Mouse (Mus musculus) megakaryocyte-erythroid progenitor cell, adult 5-6 weeks (primary cell): ENCODE results near the gene Gpr84. TPM values are rescaled to one million over a fixed set of nuclear protein-coding genes. Genes with fewer than 3 reads are reported as not detected.

Source experiments
- ATAC-seq: replicated peaks from 2 replicates; pipeline ENCODE4 v1.8.0; 2016; ENCODE audit warnings: mild to moderate bottlenecking, inconsistent platforms; ENCODE audit not compliant: severe bottlenecking, poor library complexity, low FRiP score, low TSS enrichment
- total RNA-seq, 2 experiments: library from RNA; stranded (forward) in 1 of 2; stranded (reverse) in 1 of 2; fragments of 200-1000, 215-1000 nt in 1 of 2; fragments of >200 nt in 1 of 2; fragmentation: Nextera tagmentation in 1 of 2; gene quantifications; 2 replicates each; pipeline ENCODE4 v1.2.3; 2014 to 2017

Gpr84 gene
- total RNA-seq, 2 experiments from 2014 or later, result 1.3 TPM; not detected in 1

DNA sequence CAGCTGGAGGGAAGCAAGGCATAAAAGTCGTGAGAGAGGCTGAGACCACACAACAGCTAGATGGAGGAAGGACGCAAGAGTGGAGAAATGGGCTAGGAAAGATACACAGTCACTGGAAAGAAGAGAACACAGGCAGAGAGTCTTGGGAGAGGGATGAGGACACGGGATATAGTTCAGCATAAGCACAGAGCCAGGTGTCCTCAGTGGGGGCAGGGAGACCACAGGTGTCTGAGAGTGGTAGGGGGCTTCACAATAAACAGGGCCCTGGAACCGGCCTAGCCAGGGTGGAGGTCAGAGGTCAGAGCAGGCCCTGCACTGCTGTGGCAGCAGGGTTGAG, 28.4 kb upstream of the Gpr84 start:
- ATAC-seq, result no peak

DNA sequence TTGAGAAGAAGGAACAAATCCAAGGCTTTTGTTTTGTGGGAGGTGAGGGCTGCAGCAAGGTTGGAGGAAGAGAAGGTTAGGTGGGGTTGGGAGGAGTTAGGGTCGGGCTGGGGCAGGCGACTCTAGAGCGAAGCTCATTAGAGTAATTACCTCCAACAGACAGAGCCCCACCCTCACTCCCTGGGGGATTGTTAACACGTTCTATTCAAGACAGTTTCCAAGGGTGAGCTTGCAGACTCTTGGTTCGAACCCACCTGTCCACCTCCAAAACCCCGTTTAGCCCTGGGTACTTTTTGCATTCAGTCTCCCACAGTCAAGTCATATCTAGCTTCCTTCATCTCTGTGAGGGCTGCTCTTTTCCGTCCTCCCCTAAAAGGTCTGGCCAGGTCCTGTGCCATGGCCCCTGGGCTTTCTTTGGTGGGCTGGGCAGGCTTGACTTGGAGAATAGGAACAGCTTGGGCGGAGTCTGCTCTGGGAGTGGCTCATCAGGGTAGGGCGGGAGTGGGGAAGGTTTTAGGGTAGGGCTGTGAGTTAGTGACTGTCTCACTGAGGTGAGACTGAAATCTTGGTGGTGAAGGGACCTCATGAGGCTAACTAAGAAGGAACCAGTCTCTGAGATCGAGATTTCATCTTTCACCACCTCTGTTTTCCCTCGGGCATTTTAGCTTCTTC, 26.7 kb upstream of the Gpr84 start:
- no peak for ATAC-seq

DNA sequence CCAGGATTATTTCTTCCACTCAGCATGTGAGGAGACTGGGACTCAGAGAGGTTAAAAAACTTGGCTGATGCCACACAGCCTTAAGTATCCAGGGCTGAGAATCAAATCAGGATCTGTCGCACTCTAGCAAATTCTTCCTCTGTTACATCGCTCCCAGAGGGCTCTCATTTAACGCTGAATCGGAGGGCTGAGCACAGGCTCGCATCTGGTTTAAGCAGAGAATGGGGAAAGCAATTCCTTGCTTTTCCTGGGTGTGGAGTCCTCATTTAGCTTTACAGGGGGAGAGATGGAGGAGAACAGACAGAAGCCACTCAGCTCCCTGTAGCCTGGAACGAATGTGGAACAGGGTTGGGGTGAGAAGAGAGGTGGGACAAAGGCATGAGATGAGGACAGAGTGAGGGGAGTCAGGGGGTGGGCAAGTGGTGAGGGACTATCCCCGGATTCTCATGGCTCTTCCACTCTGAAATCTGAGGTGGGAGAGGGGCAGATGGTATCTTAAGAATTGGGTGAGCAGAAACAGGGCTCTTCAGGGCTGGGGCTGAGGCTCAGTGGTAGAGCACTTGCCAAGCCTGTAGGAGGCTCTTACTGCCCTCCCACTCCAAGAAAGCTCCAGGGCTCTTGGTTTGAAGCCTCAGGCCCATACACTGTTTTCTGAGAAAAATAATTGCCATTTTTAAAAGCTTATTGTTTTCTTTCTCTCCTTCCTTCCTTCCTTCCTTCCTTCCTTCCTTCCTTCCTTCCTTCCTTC, 25.2 kb upstream of the Gpr84 start:
- ATAC-seq, result no peak

DNA sequence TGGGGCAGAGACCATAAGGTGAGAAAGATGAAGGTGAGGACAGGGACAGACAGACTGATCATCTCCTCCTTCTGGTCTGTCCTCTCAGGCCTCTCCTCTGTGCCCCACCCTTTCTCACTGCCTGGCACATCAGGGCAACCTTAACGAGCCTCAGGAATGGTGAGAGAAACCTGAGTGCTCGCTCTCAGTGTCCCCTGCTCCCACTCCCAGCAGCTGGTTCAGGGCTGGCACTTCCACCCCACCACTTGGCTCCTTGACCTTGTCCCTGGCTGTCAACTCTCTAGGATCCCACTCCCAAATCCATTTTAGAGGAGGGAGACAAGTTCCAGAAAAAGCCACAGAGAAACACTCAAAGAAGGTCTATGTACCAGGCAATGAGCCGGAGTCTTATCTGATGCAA, 24.6 kb upstream of the Gpr84 start:
- no peak for ATAC-seq

DNA sequence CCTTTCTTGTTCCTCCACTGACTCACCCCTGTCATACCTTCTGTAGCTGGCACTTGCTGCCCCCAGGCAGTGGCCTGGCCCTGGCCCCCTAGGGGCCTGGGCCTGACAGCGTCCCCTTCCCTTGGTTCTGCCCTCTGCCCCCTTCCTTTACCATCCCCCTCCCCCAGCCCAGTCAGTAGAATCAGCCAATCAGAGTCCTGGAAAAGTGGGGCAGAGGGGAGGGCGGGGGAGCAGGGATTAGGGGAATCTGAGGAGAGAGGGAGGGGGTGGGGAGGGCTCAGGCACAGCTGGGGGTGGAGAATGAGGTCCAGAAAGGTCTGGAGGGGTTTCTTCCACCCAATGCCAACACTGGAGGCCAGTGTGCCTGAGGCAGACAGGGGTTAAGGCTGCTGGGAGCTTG, 23.8 kb upstream of the Gpr84 start:
- no peak for ATAC-seq

DNA sequence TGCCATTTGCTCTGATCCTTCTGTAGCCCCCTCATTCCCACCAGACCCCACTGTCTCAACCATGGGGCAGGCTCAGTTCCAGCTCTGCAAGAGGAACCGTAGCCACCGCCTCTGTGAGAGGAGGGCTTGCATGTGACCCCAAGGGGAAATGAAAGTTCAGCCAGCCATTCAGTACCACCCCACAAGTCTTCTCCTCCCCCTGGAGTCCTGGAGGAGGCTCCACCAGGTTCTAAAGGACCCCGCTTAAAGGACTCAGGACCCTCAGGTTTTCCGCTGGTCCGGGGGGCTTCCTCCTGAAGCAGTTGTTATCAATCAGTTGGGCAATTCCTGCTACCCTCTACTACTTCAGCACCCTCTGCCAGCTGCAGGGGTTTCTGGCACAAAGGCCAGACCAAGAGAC, 23.3 kb upstream of the Gpr84 start:
- ATAC-seq, result no peak

DNA sequence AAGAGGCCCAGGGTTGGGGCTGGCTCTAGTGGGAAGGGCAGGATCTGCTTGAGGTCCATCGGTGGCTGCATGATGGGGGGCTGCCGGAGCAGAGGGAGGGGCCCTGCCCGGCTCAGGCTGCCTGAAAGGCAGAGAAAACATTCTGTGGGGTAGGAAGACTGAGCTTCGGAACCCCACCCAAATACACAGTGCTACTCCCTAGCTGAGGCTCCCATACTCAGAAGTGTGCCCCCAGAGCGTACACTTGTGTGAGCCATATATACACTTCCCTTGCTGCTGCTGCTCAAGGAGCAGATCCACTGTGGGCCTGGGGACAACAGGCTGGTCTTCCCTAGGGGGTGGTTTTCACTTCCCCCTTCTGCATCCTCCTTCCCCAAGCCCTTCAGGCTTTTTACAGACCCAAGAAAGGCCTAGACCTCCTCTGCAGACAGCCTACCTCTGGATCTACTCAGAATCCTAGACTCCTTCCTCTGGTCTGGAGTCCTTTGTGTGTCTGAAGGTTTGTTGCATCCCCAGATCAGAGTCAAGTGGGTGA, 22.7 kb upstream of the Gpr84 start:
- ATAC-seq, result no peak

DNA sequence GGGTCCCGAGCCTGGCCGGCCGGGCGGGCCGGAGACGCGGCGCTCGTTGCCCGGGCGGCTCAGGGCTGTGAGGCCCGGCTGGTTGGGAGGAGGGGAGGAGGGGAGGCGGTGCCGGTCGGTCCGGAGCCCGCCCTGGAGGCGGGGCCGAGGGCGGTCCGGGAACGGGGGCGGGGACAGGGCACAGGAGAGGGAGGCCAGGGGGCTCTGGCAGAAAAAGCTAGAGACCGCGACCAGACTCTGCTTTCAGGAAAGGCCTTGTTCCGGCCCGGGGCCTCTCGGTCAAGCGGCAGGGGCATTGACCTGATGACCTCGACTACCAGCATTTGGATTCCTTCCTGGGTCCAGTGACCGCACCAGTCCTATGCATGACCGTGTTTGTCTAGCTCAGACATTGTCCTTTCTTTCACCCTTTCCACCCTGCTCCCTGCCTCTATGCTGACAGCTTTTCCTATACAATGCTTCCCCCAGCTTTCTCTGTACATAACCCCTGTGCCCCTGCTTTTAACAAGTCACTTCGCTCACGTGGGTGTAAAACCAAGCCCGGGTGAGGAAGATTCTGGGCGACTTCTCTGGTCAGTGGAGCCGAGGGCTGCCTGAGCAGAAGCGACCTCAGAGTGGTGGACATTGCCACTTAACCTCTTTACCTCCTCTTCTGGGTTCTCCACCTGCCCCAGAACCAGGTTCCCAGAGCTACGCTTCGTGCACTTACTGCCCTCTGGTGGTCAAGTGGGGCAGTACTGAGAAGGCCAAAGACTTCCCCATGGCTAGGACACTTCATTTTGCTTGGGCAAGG, 13.2 kb upstream of the Gpr84 start:
- peak; percentile 88 for ATAC-seq

DNA sequence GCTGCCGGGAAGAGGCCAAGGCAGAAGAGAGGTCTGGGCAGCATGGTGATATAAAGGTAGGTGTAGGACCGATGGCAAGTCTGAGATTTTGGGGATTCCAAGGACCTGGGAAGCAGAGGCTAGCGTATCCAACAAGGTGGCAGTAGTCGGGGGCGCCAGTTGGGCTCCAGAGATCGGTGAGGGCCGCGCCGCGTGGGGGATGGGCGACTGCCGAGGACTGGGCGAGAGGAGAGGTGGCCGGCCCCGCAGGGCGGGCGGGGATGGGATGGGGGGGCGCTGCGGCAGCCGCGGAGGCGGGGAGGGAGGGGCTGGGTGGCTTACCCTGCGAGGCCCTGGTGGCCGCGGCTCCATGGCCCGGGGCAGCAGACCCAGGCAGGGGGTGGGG, 12.7 kb upstream of the Gpr84 start:
- ATAC-seq, result no peak

DNA sequence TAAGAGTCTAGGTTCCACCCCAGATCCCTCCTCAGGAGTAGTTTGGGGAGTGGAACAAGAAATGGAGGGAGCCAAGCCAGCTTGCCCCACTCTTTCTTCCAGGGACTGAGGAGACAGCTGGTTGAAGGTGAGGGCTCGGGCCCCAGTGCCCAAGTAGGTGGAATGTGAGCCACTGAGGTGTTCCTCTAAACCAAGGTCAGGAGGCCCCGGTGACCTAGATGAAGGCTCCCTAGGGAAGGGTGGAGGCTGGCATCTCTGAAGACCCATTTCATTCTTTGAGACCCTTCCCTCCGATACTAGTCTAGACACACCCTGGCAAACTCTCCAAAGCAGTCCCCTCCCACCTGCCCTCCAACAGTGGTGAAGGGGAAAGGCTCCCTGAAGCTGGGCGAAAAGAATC, 12.0 kb upstream of the Gpr84 start:
- no peak for ATAC-seq

DNA sequence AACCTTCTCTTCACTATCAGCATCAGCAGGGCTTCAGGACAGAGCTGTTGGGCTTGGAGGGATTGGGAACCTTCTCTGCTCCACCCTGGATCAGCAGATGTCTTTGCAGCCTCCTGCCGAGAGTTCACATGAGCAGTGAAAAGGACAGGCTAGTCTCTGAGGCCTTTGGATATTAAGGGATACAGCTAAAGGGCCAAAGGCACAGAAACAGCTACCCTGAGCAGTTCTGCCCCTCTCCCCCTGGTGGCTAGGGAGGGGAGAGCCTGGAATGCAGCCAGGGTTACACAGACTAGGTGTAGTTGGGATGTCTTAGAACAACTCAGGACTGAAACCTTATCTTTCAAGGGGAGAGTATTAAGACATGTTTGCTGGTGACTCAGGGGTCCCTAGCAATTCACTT, 10.7 kb upstream of the Gpr84 start:
- 0 out of 2 replicates have a peak, but pooled peaks have one; percentile 24 for ATAC-seq

DNA sequence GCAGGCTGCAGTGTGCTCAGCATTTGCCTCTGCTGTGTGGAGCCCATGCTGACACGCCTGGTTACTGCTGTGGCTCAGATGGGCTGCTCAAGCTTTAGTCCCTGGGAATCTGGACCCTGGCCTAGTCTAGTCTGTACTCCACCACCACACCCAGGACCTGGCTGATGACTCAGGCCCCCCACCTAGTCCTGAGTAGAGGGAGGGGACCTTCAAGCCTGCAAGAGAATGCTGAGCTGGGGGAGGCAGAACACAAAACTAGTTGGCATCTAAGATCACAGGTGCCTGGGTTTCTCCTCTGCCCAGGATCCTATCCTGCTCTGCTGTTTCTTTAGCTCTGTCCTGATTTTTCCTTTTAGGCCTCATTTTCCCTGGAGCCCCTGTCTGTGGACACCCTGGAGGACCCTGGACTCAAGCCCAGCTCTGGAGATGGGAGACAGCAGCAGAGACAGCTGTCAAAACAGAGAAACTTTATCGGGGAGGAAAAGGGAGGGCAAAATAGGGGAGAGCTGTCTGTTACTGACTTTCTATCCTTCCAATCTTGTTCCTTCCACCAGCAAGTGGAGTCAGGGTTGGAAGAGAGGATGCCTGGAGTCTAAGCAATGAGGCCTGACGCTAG, 7.9 kb upstream of the Gpr84 start:
- ATAC-seq, result no peak

DNA sequence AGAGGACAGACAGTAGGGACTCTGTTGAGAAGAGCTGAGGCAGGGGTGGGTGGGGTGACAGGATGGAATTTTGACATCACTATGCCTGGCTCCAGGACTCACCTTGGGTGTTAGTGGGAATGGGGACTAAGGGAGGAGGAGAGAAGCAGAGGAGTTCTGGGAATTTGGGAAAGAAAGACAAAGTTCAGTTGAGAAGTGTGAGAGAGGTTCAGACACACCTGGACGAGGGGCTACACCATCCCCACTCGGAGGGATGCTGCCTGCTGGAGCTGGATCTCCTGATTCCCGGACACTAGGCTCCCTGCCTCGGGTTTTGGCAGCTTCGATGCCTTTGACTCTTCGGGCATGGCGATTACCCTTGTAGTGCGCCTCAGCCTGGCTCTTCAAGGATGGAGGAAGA, 7.3 kb upstream of the Gpr84 start:
- no peak for ATAC-seq

DNA sequence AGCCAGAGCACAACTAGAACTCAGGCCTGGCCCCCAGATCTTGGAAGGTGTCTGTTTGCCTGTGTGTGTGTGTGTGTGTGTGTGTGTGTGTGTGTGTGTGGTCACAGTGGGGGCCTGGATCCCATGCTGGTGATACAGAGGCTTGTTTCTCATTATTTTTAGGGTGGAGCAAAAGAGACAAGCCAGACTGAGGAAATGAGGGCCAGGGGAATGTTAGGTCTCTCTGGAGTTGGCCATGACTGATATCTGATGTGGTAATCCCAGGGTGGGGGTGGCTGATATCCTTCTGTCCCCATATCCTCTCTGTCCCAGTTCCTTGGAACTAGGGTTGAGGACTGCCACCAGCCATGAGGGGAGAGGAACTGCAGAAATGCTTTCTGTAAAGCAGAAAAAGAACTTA, 6.7 kb upstream of the Gpr84 start:
- no peak for ATAC-seq

DNA sequence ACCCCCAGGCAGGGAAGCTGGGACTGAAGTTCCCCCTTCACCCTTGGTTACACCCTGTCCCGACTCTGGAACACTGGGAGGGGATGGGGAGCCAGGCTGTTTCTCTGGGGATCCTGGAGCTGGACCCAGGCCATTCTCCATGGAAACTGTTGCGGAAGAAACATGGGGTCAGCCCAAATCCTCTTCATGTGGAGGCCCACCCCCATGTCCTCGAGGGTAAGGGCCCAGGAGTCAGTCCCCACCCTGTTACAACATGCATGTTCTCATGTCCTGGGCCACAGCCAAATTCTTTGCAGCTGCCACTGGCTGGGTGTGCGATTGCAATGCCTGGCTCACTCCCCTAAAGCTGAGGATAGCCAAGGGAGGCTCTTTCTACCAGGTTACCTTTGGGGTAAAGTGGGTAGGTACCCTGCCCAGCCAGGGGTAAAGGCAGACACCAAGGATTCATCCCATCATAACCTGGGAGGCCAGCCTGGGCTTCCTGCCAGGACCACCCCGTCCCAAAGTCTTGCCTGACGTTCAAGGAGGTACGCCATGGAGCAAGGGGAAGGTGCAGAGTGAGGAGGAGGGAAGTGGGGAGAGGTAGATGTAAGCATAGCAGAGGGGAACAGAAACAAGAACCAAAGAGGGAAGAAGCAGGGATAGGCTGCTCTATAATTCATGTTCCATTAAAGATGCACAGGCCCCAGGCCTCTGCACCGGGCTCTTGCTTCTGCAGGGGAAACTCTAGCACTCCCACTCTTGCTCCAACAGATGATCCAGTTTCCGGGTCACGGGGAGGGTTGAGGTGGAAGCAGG, 5.8 kb upstream of the Gpr84 start:
- ATAC-seq, result no peak

DNA sequence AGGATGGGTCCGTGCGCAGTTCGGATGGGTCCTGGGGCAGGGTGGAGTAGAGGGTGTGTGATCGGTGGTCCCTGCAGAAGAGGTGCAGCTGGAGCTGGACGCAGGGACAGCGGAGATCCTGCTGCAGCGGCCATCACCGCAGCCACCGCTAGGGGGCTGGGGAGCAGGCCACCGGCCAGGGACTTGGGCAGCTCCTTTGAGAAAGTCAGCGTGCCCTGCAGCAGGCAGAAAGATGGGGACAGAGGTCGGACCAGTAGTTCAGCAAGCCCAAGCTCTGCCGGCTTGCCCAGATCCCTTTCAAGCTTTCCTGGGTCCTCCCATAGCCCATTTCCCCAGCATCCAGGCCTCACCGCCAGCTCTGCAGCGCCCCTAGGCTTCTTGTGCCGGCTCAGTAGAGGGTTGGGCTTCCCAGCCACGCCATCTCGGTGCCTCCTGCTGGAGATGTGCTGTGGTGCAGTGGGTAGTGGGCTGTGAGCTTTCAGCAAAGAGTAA, 4.6 kb upstream of the Gpr84 start:
- ATAC-seq, result peak; percentile 50

DNA sequence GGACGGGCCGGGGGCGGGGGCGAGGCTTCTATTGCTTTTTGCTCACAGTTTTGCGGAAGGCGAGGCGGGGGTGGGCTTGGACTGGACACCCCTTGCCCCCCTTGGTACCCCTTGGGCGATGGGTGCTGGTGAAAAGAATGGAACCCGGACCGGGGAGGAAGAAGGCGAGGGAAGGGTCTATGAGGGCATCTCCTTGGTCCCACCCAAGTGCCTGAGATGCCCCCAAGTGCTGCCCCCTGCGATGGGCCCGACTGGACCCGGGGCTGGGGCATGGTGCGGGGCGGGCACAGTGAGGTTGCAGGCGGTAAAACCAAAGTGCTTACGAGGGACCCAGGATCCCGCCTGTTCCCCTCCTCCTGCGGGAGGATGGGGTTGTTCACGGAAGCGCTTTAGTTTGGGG, 3.8 kb upstream of the Gpr84 start:
- no peak for ATAC-seq

DNA sequence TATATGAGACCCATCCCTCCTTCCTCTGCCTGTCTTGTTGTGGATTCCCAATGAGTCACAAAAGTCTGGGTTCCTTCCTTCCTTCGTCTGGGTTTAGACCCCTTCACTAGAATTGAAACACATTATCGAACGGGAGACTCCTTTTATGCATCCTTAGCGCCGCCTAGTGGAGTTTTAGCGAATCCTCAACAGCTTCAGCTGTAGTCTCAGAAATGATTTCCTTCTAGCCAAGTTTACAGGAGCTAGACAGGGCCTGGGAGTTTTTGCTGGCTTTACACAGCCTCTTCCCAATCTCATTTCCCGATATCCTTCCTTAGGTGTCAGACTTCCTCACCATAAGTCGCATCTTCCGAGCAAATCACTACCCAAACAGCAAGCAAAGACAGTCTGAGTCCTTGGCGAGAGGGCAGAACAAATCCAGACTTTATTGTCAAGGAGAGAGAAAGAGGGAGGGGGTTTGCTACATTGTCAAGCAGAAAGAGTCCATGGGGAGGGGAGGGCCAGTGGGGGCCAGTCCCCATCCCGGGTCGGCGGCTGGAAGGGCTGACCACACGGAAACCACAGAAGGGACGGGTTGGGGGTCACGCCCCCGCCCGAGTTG, 3.2 kb upstream of the Gpr84 start:
- ATAC-seq, result 0 out of 2 replicates have a peak, but pooled peaks have one; percentile 31
